Mouse (Mus musculus): ENCODE results near the gene Ezh1. TPM values are rescaled to one million over a fixed set of nuclear protein-coding genes. Genes with fewer than 3 reads are reported as not detected.

The Ezh1 gene
- total RNA-seq, 2 experiments from 2014 or later = 56.9 to 62.1 TPM

DNA sequence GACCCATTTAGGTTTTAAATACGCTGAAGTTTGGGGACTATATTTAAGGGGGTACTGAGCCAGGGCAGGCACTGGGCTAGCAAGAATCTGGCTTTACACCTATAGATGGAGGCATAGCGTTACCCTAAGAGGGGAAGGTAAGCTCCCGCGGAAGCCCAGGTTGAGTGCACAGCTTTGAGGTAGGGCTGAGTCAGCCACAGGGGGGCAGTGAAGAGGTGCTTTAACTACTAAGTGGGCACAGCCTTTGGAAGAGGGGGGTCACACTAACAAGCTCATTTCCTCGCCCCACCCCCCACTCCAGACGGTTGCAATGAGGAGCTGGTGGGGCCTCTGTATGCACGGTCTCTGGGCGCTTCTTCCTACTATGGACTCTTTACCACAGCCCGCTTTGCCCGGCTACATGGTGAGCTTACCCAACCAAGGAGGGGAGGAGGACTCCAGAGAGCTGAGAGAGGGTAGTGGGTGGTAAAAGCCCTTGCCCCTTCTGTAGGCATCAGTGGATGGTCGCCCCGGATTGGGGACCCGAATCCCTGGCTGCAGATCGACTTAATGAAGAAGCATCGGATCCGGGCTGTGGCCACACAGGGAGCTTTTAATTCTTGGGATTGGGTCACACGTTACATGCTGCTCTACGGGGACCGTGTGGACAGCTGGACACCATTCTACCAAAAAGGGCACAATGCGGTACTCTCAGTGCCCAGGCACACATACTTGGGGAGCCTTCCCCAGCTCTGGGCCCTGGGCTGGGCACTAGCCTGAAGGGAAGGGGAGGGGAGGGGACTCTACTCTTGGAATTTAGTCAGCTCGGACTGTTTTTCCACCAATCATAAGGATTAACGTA, 49.1 kb downstream of the Ezh1 start:
- intact Hi-C loops (cut with DNase I) = loop anchor here (1.0 to 10.0 kb wide), 3 partner anchors 82 to 172 kb away; partner anchors contain the start of genes Atp6v0a1, Coasy and Psmc3ip
- Histone ChIP-seq H3K27ac (peak overlapping the region; percentile 96), H3K4me3 (peak overlapping the region; percentile 75)
- DNase-seq (ENCODE audit: extremely low spot score in 1 of 2, low spot score in 2 of 2) = peak; percentile 69
- peak; percentile 73 for TF ChIP-seq CTCF (IDR thresholded peaks at IDR 0.05)

GRCm38 (mm10) chr11:101176117-101176691, 50.1 kb downstream of the Ezh1 start:
- peak in 1 of 2 experiments; percentile 61 for DNase-seq (ENCODE audit: extremely low spot score in 1 of 2, low spot score in 2 of 2)
- Histone ChIP-seq H3K4me3 (peak overlapping the region; percentile 75), H3K27ac (peak overlapping the region; percentile 96)
- peak; percentile 40 for TF ChIP-seq CTCF (IDR thresholded peaks at IDR 0.05)
- intact Hi-C loops (cut with DNase I) = loop anchor here (2.0 to 10.0 kb wide), 2 partner anchors 93 to 171 kb away; partner anchors contain the start of genes Atp6v0a1 and Coasy

DNA sequence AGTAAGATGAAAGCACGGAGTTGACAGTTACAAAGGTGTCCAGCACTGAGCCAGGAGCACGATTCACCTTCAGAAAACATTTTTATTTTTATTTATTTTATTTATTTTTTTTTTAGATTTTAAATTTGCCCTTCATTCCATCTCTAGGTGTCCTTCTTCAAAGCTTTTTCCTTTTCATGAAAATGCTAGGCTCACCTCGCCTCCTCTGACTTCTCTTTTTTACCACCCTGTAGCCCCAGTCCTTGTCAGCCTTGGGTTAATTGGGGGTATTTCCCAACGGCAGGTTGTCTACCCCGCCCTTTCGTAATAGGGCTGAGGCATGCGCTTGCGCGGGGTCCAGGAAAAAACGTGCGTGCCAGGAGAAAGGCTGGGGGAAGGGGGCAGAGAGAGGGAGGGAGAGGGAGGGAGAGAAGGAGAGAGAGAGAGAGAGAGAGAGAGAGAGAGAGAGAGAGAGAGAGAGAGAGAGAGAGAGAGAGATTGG, 50.6 kb downstream of the Ezh1 start:
- H3K4me3 ChIP-seq = peak overlapping the region; percentile 75
- DNase-seq (ENCODE audit: extremely low spot score in 1 of 2, low spot score in 2 of 2) = peak; percentile 60 to 63
- no peak for TF ChIP-seq CTCF (IDR thresholded peaks at IDR 0.05)
- intact Hi-C loops (cut with DNase I) = loop anchor here (2.0 to 10.0 kb wide), 2 partner anchors 93 to 171 kb away; partner anchors contain the start of genes Atp6v0a1 and Coasy
- peak overlapping the region; percentile 96 for H3K27ac ChIP-seq

- intact Hi-C loops (cut with DNase I) = loop anchor here (10.0 kb wide), 1 partner anchor 170 kb away; the partner anchor contains the start of gene Atp6v0a1
- H3K4me3 ChIP-seq = peak within 1 kb of the TSS; percentile 75
- peak within 1 kb of the TSS; percentile 96 for H3K27ac ChIP-seq
- peak; percentile 57 for TF ChIP-seq CTCF (IDR thresholded peaks at IDR 0.05)
- DNase-seq (ENCODE audit: extremely low spot score in 1 of 2, low spot score in 2 of 2) = no peak
Measured at GRCm38 (mm10) chr11:101174851-101175628, 51.2 kb downstream of the Ezh1 start, which contains the start of gene Ccr10. Gene Ccr10, minus strand, starts transcription at chr11:101175443.

- no peak for TF ChIP-seq CTCF (IDR thresholded peaks at IDR 0.05)
- H3K27ac ChIP-seq = peak overlapping the region; percentile 55; the same call in 1 of the 2 replicates
- peak overlapping the region; percentile 34; the same call in 1 of the 2 replicates for H3K4me3 ChIP-seq
- intact Hi-C loops (cut with DNase I) = loop anchor here (10.0 kb wide), 1 partner anchor 170 kb away; the partner anchor contains the start of gene Atp6v0a1
- DNase-seq (ENCODE audit: extremely low spot score in 1 of 2, low spot score in 2 of 2) = no peak
Measured at GRCm38 (mm10) chr11:101174389-101174745, 51.9 kb downstream of the Ezh1 start.

DNA sequence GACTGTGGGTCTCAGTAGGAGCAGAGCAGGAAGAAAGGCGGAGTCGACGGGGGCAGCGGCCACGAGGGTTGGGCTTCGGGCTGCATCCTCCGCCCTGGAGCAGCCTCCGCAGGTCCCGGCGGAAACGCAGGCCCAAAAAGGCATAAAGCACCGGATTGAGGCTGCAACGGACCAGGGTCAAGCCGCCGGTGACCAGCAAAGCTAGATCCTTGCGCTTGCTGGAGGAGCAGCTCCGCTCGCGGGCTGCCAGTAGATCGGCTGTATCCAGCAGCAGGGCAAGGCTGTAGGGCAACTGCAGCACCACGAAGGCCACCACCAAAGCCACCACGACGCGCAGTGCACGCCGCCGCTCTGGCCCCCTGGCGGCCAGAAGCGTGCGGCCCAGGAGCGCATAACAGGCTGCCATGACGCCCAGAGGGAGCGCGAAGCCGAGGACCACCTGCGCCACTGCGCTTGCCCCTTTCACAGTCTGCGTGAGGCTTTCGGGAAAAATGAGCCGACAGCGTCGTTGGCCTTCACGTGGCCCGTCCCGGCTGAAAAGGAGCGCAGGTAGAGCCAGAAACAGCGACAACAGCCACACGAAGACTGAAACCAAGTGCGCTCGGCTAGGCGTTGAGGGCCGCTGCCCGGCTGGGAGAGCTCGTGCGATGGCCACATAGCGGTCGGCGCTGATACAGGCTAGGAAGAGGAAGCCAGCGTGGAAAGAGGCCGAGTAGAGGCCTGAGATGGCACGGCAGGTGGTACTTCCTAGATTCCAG, 52.5 kb downstream of the Ezh1 start:
- intact Hi-C loops (cut with DNase I) = loop anchor here (10.0 kb wide), 1 partner anchor 169 kb away; the partner anchor contains the start of gene Atp6v0a1
- peak; percentile 63 to 64 for DNase-seq (ENCODE audit: extremely low spot score in 1 of 2, low spot score in 2 of 2)
- Histone ChIP-seq H3K4me3 (peak overlapping the region; percentile 34), H3K27ac (peak overlapping the region; percentile 72)
- TF ChIP-seq CTCF (IDR thresholded peaks at IDR 0.05) = peak; percentile 96

DNA sequence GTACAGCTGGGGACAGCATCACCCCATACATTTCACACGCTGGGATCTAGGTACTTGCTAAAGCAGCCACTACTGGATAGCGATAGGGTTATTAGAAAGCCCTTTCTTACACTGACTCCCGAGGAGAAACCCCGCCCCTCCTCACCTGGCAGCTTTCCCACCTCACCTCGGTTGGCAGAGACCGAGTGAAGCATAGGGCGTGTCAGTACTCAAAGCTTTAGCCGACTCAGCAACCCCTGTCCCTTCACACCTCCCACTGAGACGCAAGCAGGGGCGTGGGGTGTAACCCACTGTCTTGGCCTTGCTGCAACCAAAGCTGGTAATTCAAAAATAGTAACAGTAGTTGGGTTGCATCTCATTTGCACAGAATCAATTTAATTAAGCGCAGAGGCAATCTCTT, 53.2 kb downstream of the Ezh1 start:
- no peak for DNase-seq (ENCODE audit: extremely low spot score in 1 of 2, low spot score in 2 of 2)
- no peak for TF ChIP-seq CTCF (IDR thresholded peaks at IDR 0.05)
- intact Hi-C loops (cut with DNase I) = loop anchor here (10.0 kb wide), 1 partner anchor 168 kb away; the partner anchor contains the start of gene Atp6v0a1
- Histone ChIP-seq H3K27ac (peak overlapping the region; percentile 72), H3K4me3 (peak overlapping the region; percentile 34)

- intact Hi-C loops (cut with DNase I) = loop anchor here (10.0 kb wide), 1 partner anchor 168 kb away; the partner anchor contains the start of gene Atp6v0a1
- Histone ChIP-seq H3K4me3 (peak overlapping the region; percentile 56), H3K27ac (peak overlapping the region; percentile 92)
- DNase-seq (ENCODE audit: extremely low spot score in 1 of 2, low spot score in 2 of 2) = no peak
- no peak for TF ChIP-seq CTCF (IDR thresholded peaks at IDR 0.05)
Measured at GRCm38 (mm10) chr11:101172434-101172815, 53.8 kb downstream of the Ezh1 start.

DNA sequence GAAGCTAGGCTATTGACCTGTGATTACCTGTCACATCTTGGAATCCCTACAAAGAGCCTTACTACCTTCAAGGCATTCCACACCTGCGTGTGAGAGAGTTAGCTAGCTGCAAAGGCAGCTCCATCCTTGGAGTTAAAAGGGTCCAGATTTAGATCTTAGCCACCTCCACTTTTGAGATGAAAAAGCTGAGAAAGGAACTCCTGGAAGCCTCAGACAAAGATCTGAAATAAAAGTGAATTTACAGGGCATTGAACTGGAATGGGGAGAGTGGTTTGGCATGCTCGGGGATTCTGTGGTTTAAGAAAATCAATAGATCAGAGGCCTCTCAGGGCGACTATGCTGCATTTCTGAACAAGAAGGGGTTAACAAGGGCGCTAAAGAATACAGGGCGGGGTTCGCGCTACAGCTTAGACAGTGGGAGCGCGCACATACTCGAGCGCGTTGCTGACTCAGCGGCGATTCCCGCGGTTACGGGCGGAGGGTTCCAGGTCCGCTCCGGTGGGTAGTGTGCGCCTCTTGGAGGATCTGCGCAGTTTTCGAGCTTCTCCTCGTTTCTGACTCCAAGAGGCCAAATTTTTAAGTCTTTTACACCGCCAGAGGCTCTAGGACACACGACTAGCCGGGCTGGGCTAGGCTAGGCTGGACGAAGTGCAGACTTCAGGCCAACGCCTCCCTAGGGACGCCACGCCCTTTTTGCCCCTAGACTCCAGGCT, 54.4 kb downstream of the Ezh1 start:
- DNase-seq (ENCODE audit: extremely low spot score in 1 of 2, low spot score in 2 of 2) = peak; percentile 67 to 74
- H3K4me3 ChIP-seq = peak overlapping the region; percentile 56
- intact Hi-C loops (cut with DNase I) = loop anchor here (1.0 to 10.0 kb wide), 2 partner anchors 52 to 167 kb away; partner anchors contain the start of gene Atp6v0a1
- peak overlapping the region; percentile 92 for H3K27ac ChIP-seq
- TF ChIP-seq CTCF (IDR thresholded peaks at IDR 0.05) = no peak

Data from left cerebral cortex, adult 2 months (tissue).